Mouse (Mus musculus) neural tube, embryonic 15.5 days (tissue): ENCODE results near the gene Tspan14. TPM values are rescaled to one million over a fixed set of nuclear protein-coding genes. Genes with fewer than 3 reads are reported as not detected.

Experiments
- ATAC-seq: fragments of 200-750 bp; cut with Nextera tagmentation; 2 replicates; pipeline ENCODE4 v1.8.0; 2017; ENCODE audit warnings: mild to moderate bottlenecking, moderate TSS enrichment, moderate library complexity; ENCODE audit not compliant: low FRiP score
- H3K27ac ChIP-seq: fragments of 300-500 bp; sonication (generic); replicated peaks from 2 replicates; pipeline ENCODE4 v1.5.1; 2015; ENCODE audit warnings: mild to moderate bottlenecking, inconsistent platforms
- H3K27me3 ChIP-seq: fragments of 300-500 bp; sonication (generic); replicated peaks from 2 replicates; pipeline ENCODE4 v1.6.1; 2015; ENCODE audit warnings: inconsistent platforms
- H3K36me3 ChIP-seq: fragments of 300-500 bp; sonication (generic); 2 replicates; pipeline ENCODE4 v1.6.1; 2015; ENCODE audit warnings: inconsistent platforms
- H3K4me1 ChIP-seq: fragments of 300-500 bp; sonication (generic); 2 replicates; pipeline ENCODE4 v1.6.1; 2015; ENCODE audit warnings: inconsistent platforms
- H3K4me2 ChIP-seq: fragments of 300-500 bp; sonication (generic); 2 replicates; pipeline ENCODE4 v1.6.1; 2015; ENCODE audit warnings: inconsistent platforms, mild to moderate bottlenecking, moderate library complexity
- H3K4me3 ChIP-seq: fragments of 300-500 bp; sonication (generic); replicated peaks from 2 replicates; pipeline ENCODE4 v1.5.1; 2015; ENCODE audit warnings: mild to moderate bottlenecking, inconsistent platforms
- H3K9ac ChIP-seq: fragments of 300-500 bp; sonication (generic); replicated peaks from 2 replicates; pipeline ENCODE4 v1.6.1; 2015; ENCODE audit warnings: mild to moderate bottlenecking, inconsistent platforms
- H3K9me3 ChIP-seq: fragments of 300-500 bp; sonication (generic); replicated peaks from 2 replicates; pipeline ENCODE4 v1.6.1; 2016; ENCODE audit warnings: inconsistent platforms
- WGBS: fragments of 180-500 bp; shearing (Covaris S2); methylation state at CpG from one replicate; pipeline ENCODE4 v1.1.7; 2015; ENCODE audit warnings: mixed read lengths; 5-methylcytosine and 5-hydroxymethylcytosine counted together
- polyA plus RNA-seq: library from polyadenylated mRNA; unstranded; fragments of >200 nt; fragmentation: Nextera tagmentation; extraction: Ambion mirVana; gene quantifications from 2 replicates; pipeline ENCODE4 v1.2.1, GENCODE M21; 2015

Gene Tspan14
- polyA plus RNA-seq, 1 experiment from 2014 or later = 45.5 TPM

- no peak for ATAC-seq
- H3K4me2 ChIP-seq = no peak overlapping the region
- H3K4me1 ChIP-seq = peaks cover 72% of the 10 kb centered on the region
- no peak overlapping the region for H3K4me3 ChIP-seq
- H3K27ac ChIP-seq = peak overlapping the region; percentile 46
- H3K9me3 ChIP-seq = no peaks in the 10 kb centered on the region
- 18% methylated on average over 4 of the region's 4 CpGs for WGBS
- H3K36me3 ChIP-seq = no peaks in the 10 kb centered on the region
- H3K27me3 ChIP-seq = no peaks in the 10 kb centered on the region
- H3K9ac ChIP-seq = no peak overlapping the region
Measured at GRCm38 (mm10) chr14:40958083-40958985, 8.3 kb downstream of the Tspan14 start.

GRCm38 (mm10) chr14:40957607-40958006 is 9.0 kb downstream of the Tspan14 start:
- Histone ChIP-seq H3K36me3 (no peaks in the 10 kb centered on the region), H3K27me3 (no peaks in the 10 kb centered on the region), H3K4me2 (no peak overlapping the region), H3K4me3 (no peak overlapping the region), H3K4me1 (peaks cover 73% of the 10 kb centered on the region), H3K9me3 (no peaks in the 10 kb centered on the region), H3K9ac (no peak overlapping the region), H3K27ac (peak overlapping the region; percentile 46)
- no peak for ATAC-seq
- 45% methylated on average over 3 of the region's 3 CpGs for WGBS

GRCm38 (mm10) chr14:40956252-40957146 is 10.1 kb downstream of the Tspan14 start:
- Histone ChIP-seq H3K9ac (peak overlapping the region; percentile 30; the same call in 1 of the 2 replicates), H3K36me3 (no peaks in the 10 kb centered on the region), H3K4me3 (no peak overlapping the region), H3K27me3 (no peaks in the 10 kb centered on the region), H3K9me3 (no peaks in the 10 kb centered on the region), H3K27ac (peak overlapping the region; percentile 89), H3K4me1 (peaks cover 68% of the 10 kb centered on the region), H3K4me2 (peak overlapping the region; percentile 51)
- WGBS = 21% methylated on average over 13 of the region's 13 CpGs
- ATAC-seq = peak; percentile 80

GRCm38 (mm10) chr14:40955596-40956251 is 10.9 kb downstream of the Tspan14 start:
- Histone ChIP-seq H3K4me1 (peaks cover 68% of the 10 kb centered on the region), H3K27me3 (no peaks in the 10 kb centered on the region), H3K4me3 (no peak overlapping the region), H3K4me2 (peak overlapping the region; percentile 51), H3K9me3 (no peaks in the 10 kb centered on the region), H3K27ac (peak overlapping the region; percentile 89), H3K36me3 (no peaks in the 10 kb centered on the region), H3K9ac (peak overlapping the region; percentile 30)
- WGBS = 3% methylated on average over 10 of the region's 10 CpGs
- ATAC-seq = peak; percentile 68

- Histone ChIP-seq H3K9me3 (no peaks in the 10 kb centered on the region), H3K27me3 (no peaks in the 10 kb centered on the region), H3K4me2 (no peak overlapping the region), H3K27ac (peak overlapping the region; percentile 89), H3K9ac (no peak overlapping the region), H3K4me3 (no peak overlapping the region), H3K36me3 (no peaks in the 10 kb centered on the region), H3K4me1 (peaks cover 67% of the 10 kb centered on the region)
- 82% methylated on average over 1 of the region's 1 CpGs for WGBS
- ATAC-seq = no peak
Measured at GRCm38 (mm10) chr14:40955146-40955545, 11.5 kb downstream of the Tspan14 start.

- Histone ChIP-seq H3K36me3 (no peaks in the 10 kb centered on the region), H3K9me3 (no peaks in the 10 kb centered on the region), H3K4me1 (peaks cover 70% of the 10 kb centered on the region), H3K4me2 (no peak overlapping the region), H3K27ac (no peak overlapping the region), H3K9ac (no peak overlapping the region), H3K27me3 (no peaks in the 10 kb centered on the region), H3K4me3 (no peak overlapping the region)
- no peak for ATAC-seq
- WGBS = 70% methylated on average over 5 of the region's 5 CpGs
Measured at GRCm38 (mm10) chr14:40953381-40953780, 13.2 kb downstream of the Tspan14 start.

GRCm38 (mm10) chr14:40952715-40953114 is 13.9 kb downstream of the Tspan14 start:
- Histone ChIP-seq H3K9me3 (no peaks in the 10 kb centered on the region), H3K36me3 (no peaks in the 10 kb centered on the region), H3K9ac (no peak overlapping the region), H3K4me3 (no peak overlapping the region), H3K4me2 (no peak overlapping the region), H3K27ac (no peak overlapping the region), H3K4me1 (peaks cover 65% of the 10 kb centered on the region), H3K27me3 (no peaks in the 10 kb centered on the region)
- no peak for ATAC-seq
- WGBS = 42% methylated on average over 2 of the region's 2 CpGs

- no peak overlapping the region for H3K4me3 ChIP-seq
- no peaks in the 10 kb centered on the region for H3K36me3 ChIP-seq
- H3K27ac ChIP-seq = no peak overlapping the region
- ATAC-seq = no peak
- 86% methylated on average over 3 of the region's 3 CpGs for WGBS
- H3K9me3 ChIP-seq = no peaks in the 10 kb centered on the region
- H3K9ac ChIP-seq = no peak overlapping the region
- no peaks in the 10 kb centered on the region for H3K27me3 ChIP-seq
- no peak overlapping the region for H3K4me2 ChIP-seq
- H3K4me1 ChIP-seq = peaks cover 62% of the 10 kb centered on the region
Measured at GRCm38 (mm10) chr14:40952301-40952700, 14.3 kb downstream of the Tspan14 start.

- Histone ChIP-seq H3K9ac (no peak overlapping the region), H3K9me3 (no peaks in the 10 kb centered on the region), H3K4me2 (no peak overlapping the region), H3K4me3 (no peak overlapping the region), H3K27ac (peak overlapping the region; percentile 23; the same call in 1 of the 2 replicates), H3K36me3 (no peaks in the 10 kb centered on the region), H3K4me1 (peaks cover 40% of the 10 kb centered on the region), H3K27me3 (no peaks in the 10 kb centered on the region)
- no peak for ATAC-seq
- 72% methylated on average over 7 of the region's 7 CpGs for WGBS
Measured at GRCm38 (mm10) chr14:40949730-40950614, 16.6 kb downstream of the Tspan14 start.

GRCm38 (mm10) chr14:40949047-40949446 is 17.6 kb downstream of the Tspan14 start:
- Histone ChIP-seq H3K27me3 (no peaks in the 10 kb centered on the region), H3K4me3 (no peak overlapping the region), H3K9me3 (no peaks in the 10 kb centered on the region), H3K27ac (no peak overlapping the region), H3K36me3 (no peaks in the 10 kb centered on the region), H3K4me2 (no peak overlapping the region), H3K9ac (no peak overlapping the region), H3K4me1 (peaks cover 31% of the 10 kb centered on the region)
- no peak for ATAC-seq
- 26% methylated on average over 3 of the region's 3 CpGs for WGBS
